Mouse (Mus musculus): ENCODE results near the gene Rin1. TPM values are rescaled to one million over a fixed set of nuclear protein-coding genes. Genes with fewer than 3 reads are reported as not detected.

The Rin1 gene
- polyA plus RNA-seq, 1 experiment from 2014 or later = 1.9 TPM

GRCm38 (mm10) chr19:5048138-5049056 lies 1.9 kb upstream of the Rin1 start:
- ATAC-seq (replicated peaks; ENCODE audit: insufficient number of reproducible peaks, insufficient read depth, low FRiP score, low read depth) = no peak
- no peak overlapping the region for H3K4me3 ChIP-seq
- H3K36me3 ChIP-seq = peaks cover 29% of the 10 kb centered on the region; the same call in 1 of the 2 replicates
- H3K9me3 ChIP-seq (replicated peaks) = no peaks in the 10 kb centered on the region
- no peak overlapping the region for H3K9ac ChIP-seq
- H3K4me1 ChIP-seq (replicated peaks) = peaks cover 28% of the 10 kb centered on the region
- peaks cover 12% of the 10 kb centered on the region for H3K27me3 ChIP-seq
- 85% methylated on average over 14 of the region's 14 CpGs for WGBS
- H3K4me2 ChIP-seq = no peak overlapping the region
- no peak overlapping the region for H3K27ac ChIP-seq

GRCm38 (mm10) chr19:5049325-5049724 lies 956 bp upstream of the Rin1 start:
- H3K4me3 ChIP-seq = no peak overlapping the region
- H3K36me3 ChIP-seq = peaks cover 29% of the 10 kb centered on the region; the same call in 1 of the 2 replicates
- H3K4me2 ChIP-seq = no peak overlapping the region
- WGBS = 79% methylated on average over 6 of the region's 6 CpGs
- no peak overlapping the region for H3K27ac ChIP-seq
- peak overlapping the region; percentile 21; the same call in 1 of the 2 replicates for H3K9ac ChIP-seq
- ATAC-seq (replicated peaks; ENCODE audit: insufficient number of reproducible peaks, insufficient read depth, low FRiP score, low read depth) = no peak
- peaks cover 28% of the 10 kb centered on the region for H3K4me1 ChIP-seq (replicated peaks)
- no peaks in the 10 kb centered on the region for H3K9me3 ChIP-seq (replicated peaks)
- peaks cover 18% of the 10 kb centered on the region for H3K27me3 ChIP-seq

GRCm38 (mm10) chr19:5051031-5051430 lies 750 bp downstream of the Rin1 start:
- H3K27ac ChIP-seq = peak overlapping the region; percentile 13; the same call in 1 of the 2 replicates
- H3K4me2 ChIP-seq = peak overlapping the region; percentile 51
- no peaks in the 10 kb centered on the region for H3K9me3 ChIP-seq (replicated peaks)
- peaks cover 28% of the 10 kb centered on the region for H3K4me1 ChIP-seq (replicated peaks)
- peaks cover 23% of the 10 kb centered on the region for H3K27me3 ChIP-seq
- ATAC-seq (replicated peaks; ENCODE audit: insufficient number of reproducible peaks, insufficient read depth, low FRiP score, low read depth) = peak; percentile 33; the same call in 1 of the 2 replicates
- H3K36me3 ChIP-seq = peaks cover 29% of the 10 kb centered on the region; the same call in 1 of the 2 replicates
- WGBS = 10% methylated on average over 17 of the region's 17 CpGs
- H3K4me3 ChIP-seq = peak overlapping the region; percentile 31
- H3K9ac ChIP-seq = peak overlapping the region; percentile 8; the same call in 1 of the 2 replicates

- Histone ChIP-seq H3K4me2 (peak overlapping the region; percentile 51), H3K36me3 (peaks cover 27% of the 10 kb centered on the region; the same call in 1 of the 2 replicates), H3K9ac (0 out of 2 replicates have a peak overlapping the region, but pooled peaks have one; percentile 8), H3K4me3 (peak overlapping the region; percentile 31), H3K9me3 (replicated peaks) (no peaks in the 10 kb centered on the region), H3K27ac (0 out of 2 replicates have a peak overlapping the region, but pooled peaks have one; percentile 13), H3K27me3 (peaks cover 23% of the 10 kb centered on the region), H3K4me1 (replicated peaks) (peaks cover 31% of the 10 kb centered on the region)
- WGBS = 45% methylated on average over 3 of the region's 3 CpGs
- ATAC-seq (replicated peaks; ENCODE audit: insufficient number of reproducible peaks, insufficient read depth, low FRiP score, low read depth) = no peak
These were observed 1.2 kb downstream of the Rin1 start for GRCm38 (mm10) chr19:5051515-5051914.

- no peak for ATAC-seq (replicated peaks; ENCODE audit: insufficient number of reproducible peaks, insufficient read depth, low FRiP score, low read depth)
- H3K9ac ChIP-seq = no peak overlapping the region
These were observed 2.0 kb downstream of the Rin1 start for GRCm38 (mm10) chr19:5052166-5052822.

GRCm38 (mm10) chr19:5052853-5053252 lies 2.6 kb downstream of the Rin1 start:
- Histone ChIP-seq H3K4me3 (no peak overlapping the region), H3K27me3 (peaks cover 23% of the 10 kb centered on the region)
- 67% methylated on average over 17 of the region's 17 CpGs for WGBS

More at GRCm38 (mm10) chr19:5052166-5052822, 2.0 kb downstream of the Rin1 start:
- Histone ChIP-seq H3K36me3 (peaks cover 19% of the 10 kb centered on the region; the same call in 1 of the 2 replicates), H3K27ac (no peak overlapping the region), H3K27me3 (peaks cover 23% of the 10 kb centered on the region), H3K9me3 (replicated peaks) (no peaks in the 10 kb centered on the region), H3K4me1 (replicated peaks) (peaks cover 31% of the 10 kb centered on the region), H3K4me3 (0 out of 2 replicates have a peak overlapping the region, but pooled peaks have one; percentile 31), H3K4me2 (peak overlapping the region; percentile 51)
- 36% methylated on average over 25 of the region's 25 CpGs for WGBS

GRCm38 (mm10) chr19:5053909-5054308 lies 3.6 kb downstream of the Rin1 start:
- WGBS = 23% methylated on average over 9 of the region's 9 CpGs
- Histone ChIP-seq H3K27ac (no peak overlapping the region), H3K27me3 (peaks cover 23% of the 10 kb centered on the region), H3K9me3 (replicated peaks) (no peaks in the 10 kb centered on the region), H3K4me3 (no peak overlapping the region), H3K9ac (no peak overlapping the region), H3K4me2 (no peak overlapping the region), H3K4me1 (replicated peaks) (peaks cover 40% of the 10 kb centered on the region), H3K36me3 (peaks cover 6% of the 10 kb centered on the region; the same call in 1 of the 2 replicates)
- no peak for ATAC-seq (replicated peaks; ENCODE audit: insufficient number of reproducible peaks, insufficient read depth, low FRiP score, low read depth)

More at GRCm38 (mm10) chr19:5052853-5053252, 2.6 kb downstream of the Rin1 start:
- peaks cover 15% of the 10 kb centered on the region; the same call in 1 of the 2 replicates for H3K36me3 ChIP-seq
- no peak overlapping the region for H3K27ac ChIP-seq
- peaks cover 31% of the 10 kb centered on the region for H3K4me1 ChIP-seq (replicated peaks)
- no peaks in the 10 kb centered on the region for H3K9me3 ChIP-seq (replicated peaks)
- no peak overlapping the region for H3K9ac ChIP-seq
- no peak overlapping the region for H3K4me2 ChIP-seq
- no peak for ATAC-seq (replicated peaks; ENCODE audit: insufficient number of reproducible peaks, insufficient read depth, low FRiP score, low read depth)

- H3K27me3 ChIP-seq = peaks cover 23% of the 10 kb centered on the region
- 10% methylated on average over 6 of the region's 6 CpGs for WGBS
- no peak overlapping the region for H3K9ac ChIP-seq
- H3K27ac ChIP-seq = no peak overlapping the region
- no peak for ATAC-seq (replicated peaks; ENCODE audit: insufficient number of reproducible peaks, insufficient read depth, low FRiP score, low read depth)
- no peaks in the 10 kb centered on the region for H3K36me3 ChIP-seq
- no peak overlapping the region for H3K4me3 ChIP-seq
- peaks cover 45% of the 10 kb centered on the region for H3K4me1 ChIP-seq (replicated peaks)
- H3K4me2 ChIP-seq = no peak overlapping the region
- no peaks in the 10 kb centered on the region for H3K9me3 ChIP-seq (replicated peaks)
These were observed 6.0 kb downstream of the Rin1 start for GRCm38 (mm10) chr19:5056251-5056650.

- no peak overlapping the region for H3K4me3 ChIP-seq
- H3K4me2 ChIP-seq = no peak overlapping the region
- WGBS = 26% methylated on average over 16 of the region's 16 CpGs
- ATAC-seq (replicated peaks; ENCODE audit: insufficient number of reproducible peaks, insufficient read depth, low FRiP score, low read depth) = no peak
- H3K9ac ChIP-seq = no peak overlapping the region
- peak overlapping the region; percentile 55 for H3K27ac ChIP-seq
- peaks cover 14% of the 10 kb centered on the region for H3K27me3 ChIP-seq
- peaks cover 32% of the 10 kb centered on the region for H3K4me1 ChIP-seq (replicated peaks)
- no peaks in the 10 kb centered on the region for H3K36me3 ChIP-seq
- H3K9me3 ChIP-seq (replicated peaks) = no peaks in the 10 kb centered on the region
These were observed 7.8 kb downstream of the Rin1 start for GRCm38 (mm10) chr19:5057876-5058775.
